Mouse (Mus musculus) liver, embryonic 14.5 days (tissue): ENCODE data around the gene Agmo. TPM values are rescaled to one million over a fixed set of nuclear protein-coding genes. Genes with fewer than 3 reads are reported as not detected.

ENCODE experiments used
- ATAC-seq: fragments of 200-750 bp; cut with Nextera tagmentation; 2 replicates; pipeline ENCODE4 v1.8.0; 2017; ENCODE audit warnings: moderate number of reproducible peaks, mild to moderate bottlenecking, moderate library complexity; ENCODE audit not compliant: insufficient read depth
- DNase-seq, 3 experiments: peaks; one replicate each; pipeline ENCODE4 v3.0.0-alpha.2; 2012 to 2013; ENCODE audit warnings: low read depth in 3 of 3, low spot score in 3 of 3
- H3K27ac ChIP-seq: fragments of 300-500 bp; sonication (generic); 2 replicates; pipeline ENCODE4 v1.5.1; 2014; ENCODE audit warnings: moderate library complexity, mild to moderate bottlenecking, control low read depth, inconsistent platforms
- H3K27me3 ChIP-seq: fragments of 300-500 bp; sonication (generic); 2 replicates; pipeline ENCODE4 v1.6.1; 2014; ENCODE audit warnings: mild to moderate bottlenecking, low read length, moderate library complexity; ENCODE audit not compliant: control insufficient read depth, insufficient read depth
- H3K36me3 ChIP-seq: fragments of 300-500 bp; sonication (generic); replicated peaks from 2 replicates; pipeline ENCODE4 v1.6.1; 2014; ENCODE audit warnings: low read depth; ENCODE audit not compliant: control insufficient read depth, insufficient read depth
- H3K4me1 ChIP-seq, 2 experiments: fragments of 200-500 bp in 1 of 2; fragments of 300-500 bp in 1 of 2; sonication (generic) in 1 of 2; replicated peaks; 2 replicates each; pipeline ENCODE4 v1.6.1; 2012 to 2014; ENCODE audit warnings: antibody characterized with exemption in 1 of 2, inconsistent platforms in 1 of 2, low read length in 1 of 2; ENCODE audit not compliant: control insufficient read depth in 2 of 2, insufficient read depth in 2 of 2
- H3K4me2 ChIP-seq: fragments of 300-500 bp; sonication (generic); 2 replicates; pipeline ENCODE4 v1.6.1; 2014; ENCODE audit warnings: low read depth, mild to moderate bottlenecking, control low read depth, moderate library complexity
- H3K4me3 ChIP-seq, 2 experiments: fragments of 200-500 bp in 1 of 2; fragments of 300-500 bp in 1 of 2; sonication (generic) in 1 of 2; 2 replicates each; pipeline ENCODE4 v1.5.1; 2012 to 2014; ENCODE audit warnings: low read depth in 2 of 2, low read length in 2 of 2, mild to moderate bottlenecking in 2 of 2, control low read depth in 1 of 2, inconsistent platforms in 1 of 2, moderate library complexity in 1 of 2; ENCODE audit not compliant: insufficient read depth in 1 of 2
- H3K9ac ChIP-seq: fragments of 300-500 bp; sonication (generic); replicated peaks from 2 replicates; pipeline ENCODE4 v1.6.1; 2014; ENCODE audit warnings: mild to moderate bottlenecking, control low read depth, moderate library complexity
- H3K9me3 ChIP-seq: fragments of 300-500 bp; sonication (generic); 2 replicates; pipeline ENCODE4 v1.6.1; 2016; ENCODE audit warnings: low read length, mixed read lengths; ENCODE audit not compliant: control insufficient read depth
- CTCF ChIP-seq: IDR thresholded peaks from 2 replicates; pipeline ENCODE4 v1.5.1; 2016; ENCODE audit warnings: antibody characterized with exemption, low read depth, control low read depth
- EP300 ChIP-seq: IDR thresholded peaks from 2 replicates; pipeline ENCODE4 v1.6.1; 2016; ENCODE audit warnings: antibody characterized with exemption, low read depth
- WGBS: fragments of 180-500 bp; shearing (Covaris S2); extraction: QIAGEN DNeasy Blood & Tissue Kit; methylation state at CpG from one replicate; pipeline ENCODE4 v1.1.7; 2014; ENCODE audit not compliant: insufficient replicate concordance; 5-methylcytosine and 5-hydroxymethylcytosine counted together
- polyA plus RNA-seq, 2 experiments: library from polyadenylated mRNA; depleted of rRNA in 1 of 2; stranded (reverse) in 1 of 2; unstranded in 1 of 2; fragments of >200 nt; fragmentation: Nextera tagmentation in 1 of 2; extraction: Ambion mirVana in 1 of 2; gene quantifications; 2 replicates each; pipeline versions ENCODE4 v1.2.1 to v1.2.3; 2012 to 2014

Gene Agmo
- polyA plus RNA-seq, 2 experiments: 4.6 to 13.9 TPM

- Histone ChIP-seq H3K9me3 (no peaks in the 10 kb centered on the region), H3K4me3 (no peak overlapping the region), H3K4me2 (no peak overlapping the region), H3K9ac (no peak overlapping the region), H3K27me3 (no peaks in the 10 kb centered on the region), H3K36me3 (no peaks in the 10 kb centered on the region), H3K4me1 (no peaks in the 10 kb centered on the region), H3K27ac (no peak overlapping the region)
- ATAC-seq: no peak
- TF ChIP-seq EP300 (no peak), CTCF (no peak)
- DNase-seq: no peak
- 62% methylated on average over 5 of the region's 5 CpGs for WGBS
These were observed 184.9 kb downstream of the Agmo start for GRCm38 (mm10) chr12:37426350-37426749.

- DNase-seq: no peak
These were observed 185.3 kb downstream of the Agmo start for GRCm38 (mm10) chr12:37426750-37427149.

GRCm38 (mm10) chr12:37434466-37434865 lies 193.0 kb downstream of the Agmo start:
- TF ChIP-seq CTCF (no peak), EP300 (no peak)
- Histone ChIP-seq H3K36me3 (no peaks in the 10 kb centered on the region), H3K27ac (no peak overlapping the region), H3K27me3 (no peaks in the 10 kb centered on the region), H3K9me3 (no peaks in the 10 kb centered on the region), H3K4me1 (no peaks in the 10 kb centered on the region), H3K4me3 (no peak overlapping the region), H3K4me2 (no peak overlapping the region), H3K9ac (no peak overlapping the region)
- ATAC-seq (no peak), DNase-seq (no peak)
- WGBS: 37% methylated on average over 1 of the region's 1 CpGs

More at GRCm38 (mm10) chr12:37426750-37427149, 185.3 kb downstream of the Agmo start:
- Histone ChIP-seq H3K9me3 (no peaks in the 10 kb centered on the region), H3K27me3 (no peaks in the 10 kb centered on the region), H3K27ac (no peak overlapping the region), H3K9ac (no peak overlapping the region), H3K36me3 (no peaks in the 10 kb centered on the region), H3K4me3 (no peak overlapping the region), H3K4me1 (no peaks in the 10 kb centered on the region), H3K4me2 (no peak overlapping the region)
- TF ChIP-seq EP300 (no peak), CTCF (no peak)
- ATAC-seq: no peak
- 62% methylated on average over 5 of the region's 5 CpGs for WGBS

- H3K36me3 ChIP-seq: no peaks in the 10 kb centered on the region
- no peak for DNase-seq
- no peak overlapping the region for H3K4me2 ChIP-seq
- H3K27ac ChIP-seq: no peak overlapping the region
- TF ChIP-seq CTCF (no peak), EP300 (no peak)
- no peaks in the 10 kb centered on the region for H3K27me3 ChIP-seq
- 53% methylated on average over 3 of the region's 3 CpGs for WGBS
- H3K4me1 ChIP-seq: no peaks in the 10 kb centered on the region
- H3K4me3 ChIP-seq: no peak overlapping the region
- no peak overlapping the region for H3K9ac ChIP-seq
- no peaks in the 10 kb centered on the region for H3K9me3 ChIP-seq
- ATAC-seq: no peak
These were observed 201.1 kb downstream of the Agmo start for GRCm38 (mm10) chr12:37442486-37443013.

- Histone ChIP-seq H3K9me3 (no peaks in the 10 kb centered on the region), H3K4me1 (no peaks in the 10 kb centered on the region), H3K27ac (no peak overlapping the region), H3K9ac (no peak overlapping the region), H3K4me2 (no peak overlapping the region), H3K36me3 (no peaks in the 10 kb centered on the region), H3K27me3 (no peaks in the 10 kb centered on the region), H3K4me3 (no peak overlapping the region)
- DNase-seq (no peak), ATAC-seq (no peak)
- no peak for TF ChIP-seq CTCF
- TF ChIP-seq EP300: no peak
- WGBS: 77% methylated on average over 9 of the region's 9 CpGs
These were observed 203.8 kb downstream of the Agmo start for GRCm38 (mm10) chr12:37445255-37445654.
